Mouse (Mus musculus) embryonic facial prominence, embryonic 11.5 days (tissue): ENCODE measurements around the gene Tubg1. TPM values are rescaled to one million over a fixed set of nuclear protein-coding genes. Genes with fewer than 3 reads are reported as not detected.
"Not testable (repeated sequence)": the region's sequence is repeated elsewhere in the genome, so short reads cannot be mapped to it uniquely, and the experiment has no call there.

Experiments
- ATAC-seq: fragments of 200-750 bp; cut with Nextera tagmentation; replicated peaks from 2 replicates; pipeline ENCODE4 v1.8.0; 2017; ENCODE audit warnings: low read depth; ENCODE audit not compliant: insufficient number of reproducible peaks, low FRiP score, low TSS enrichment
- DNase-seq: peaks from one replicate; pipeline ENCODE4 v3.0.0-alpha.2; 2015; ENCODE audit warnings: low spot score
- H3K27ac ChIP-seq: fragments of 300-500 bp; sonication (generic); replicated peaks from 2 replicates; pipeline ENCODE4 v1.5.1; 2014; ENCODE audit warnings: mild to moderate bottlenecking, low read depth, low read length, control low read depth
- H3K27me3 ChIP-seq: fragments of 300-500 bp; sonication (generic); 2 replicates; pipeline ENCODE4 v1.6.1; 2014; ENCODE audit warnings: mild to moderate bottlenecking, low read length, moderate library complexity, mixed read lengths; ENCODE audit not compliant: control insufficient read depth, insufficient read depth
- H3K36me3 ChIP-seq: fragments of 300-500 bp; sonication (generic); replicated peaks from 2 replicates; pipeline ENCODE4 v1.6.1; 2014; ENCODE audit warnings: low read depth, mild to moderate bottlenecking, low read length, moderate library complexity, mixed read lengths; ENCODE audit not compliant: control insufficient read depth, insufficient read depth
- H3K4me1 ChIP-seq: fragments of 300-500 bp; sonication (generic); 2 replicates; pipeline ENCODE4 v1.6.1; 2014; ENCODE audit warnings: low read length, mixed read lengths; ENCODE audit not compliant: control insufficient read depth, insufficient read depth
- H3K4me2 ChIP-seq: fragments of 300-500 bp; sonication (generic); 2 replicates; pipeline ENCODE4 v1.6.1; 2014; ENCODE audit warnings: low read depth, mild to moderate bottlenecking, control low read depth, low read length, moderate library complexity
- H3K4me3 ChIP-seq: fragments of 300-500 bp; sonication (generic); 2 replicates; pipeline ENCODE4 v1.5.1; 2014; ENCODE audit warnings: low read depth, low read length, control low read depth
- H3K9ac ChIP-seq: fragments of 300-500 bp; sonication (generic); replicated peaks from 2 replicates; pipeline ENCODE4 v1.6.1; 2014; ENCODE audit warnings: mild to moderate bottlenecking, control low read depth, low read length
- H3K9me3 ChIP-seq: fragments of 300-500 bp; sonication (generic); replicated peaks from 2 replicates; pipeline ENCODE4 v1.6.1; 2016; ENCODE audit warnings: mild to moderate bottlenecking, low read length, inconsistent platforms, mixed read lengths; ENCODE audit not compliant: control insufficient read depth
- WGBS: fragments of 180-500 bp; shearing (Covaris S2); extraction: QIAGEN DNeasy Blood & Tissue Kit; methylation state at CpG from one replicate; pipeline ENCODE4 v1.1.7; 2014; 5-methylcytosine and 5-hydroxymethylcytosine counted together
- polyA plus RNA-seq: library from polyadenylated mRNA; unstranded; fragments of >200 nt; fragmentation: Nextera tagmentation; extraction: Ambion mirVana; gene quantifications from 2 replicates; pipeline ENCODE4 v1.2.1, GENCODE M21; 2014

Gene Tubg1
- polyA plus RNA-seq, 1 experiment from 2014 or later: 91.6 TPM

GRCm38 (mm10) chr11:101124494-101124893 lies 4.8 kb downstream of the Tubg1 start:
- not testable (repeated sequence) for H3K9ac ChIP-seq, H3K4me1 ChIP-seq, H3K27ac ChIP-seq, H3K4me2 ChIP-seq, DNase-seq, ATAC-seq, H3K4me3 ChIP-seq, H3K27me3 ChIP-seq, H3K9me3 ChIP-seq, H3K36me3 ChIP-seq
- WGBS: 95% methylated on average over 8 of the region's 8 CpGs

- not testable (repeated sequence) for H3K9me3 ChIP-seq, H3K9ac ChIP-seq, H3K27me3 ChIP-seq, DNase-seq, H3K4me1 ChIP-seq, H3K4me2 ChIP-seq, ATAC-seq, H3K27ac ChIP-seq, H3K4me3 ChIP-seq, H3K36me3 ChIP-seq
- 96% methylated on average over 7 of the region's 9 CpGs for WGBS
These were observed 5.3 kb downstream of the Tubg1 start for GRCm38 (mm10) chr11:101125008-101125407.

GRCm38 (mm10) chr11:101127075-101127474 lies 7.3 kb downstream of the Tubg1 start:
- DNase-seq (no peak), ATAC-seq (no peak)
- Histone ChIP-seq H3K9ac (no peak overlapping the region), H3K4me3 (no peak overlapping the region), H3K9me3 (no peaks in the 10 kb centered on the region), H3K27me3 (no peaks in the 10 kb centered on the region), H3K4me1 (no peaks in the 10 kb centered on the region), H3K4me2 (no peak overlapping the region), H3K27ac (no peak overlapping the region), H3K36me3 (peaks cover 9% of the 10 kb centered on the region)
- WGBS: 89% methylated on average over 1 of the region's 1 CpGs

- Histone ChIP-seq H3K9ac (no peak overlapping the region), H3K9me3 (no peaks in the 10 kb centered on the region), H3K4me3 (no peak overlapping the region), H3K27ac (no peak overlapping the region), H3K4me2 (no peak overlapping the region), H3K27me3 (no peaks in the 10 kb centered on the region), H3K36me3 (peaks cover 9% of the 10 kb centered on the region), H3K4me1 (no peaks in the 10 kb centered on the region)
- 83% methylated on average over 11 of the region's 11 CpGs for WGBS
- DNase-seq (no peak), ATAC-seq (no peak)
These were observed 9.3 kb downstream of the Tubg1 start for GRCm38 (mm10) chr11:101128996-101129577.

- no peak overlapping the region for H3K9ac ChIP-seq
- peaks cover 9% of the 10 kb centered on the region for H3K36me3 ChIP-seq
- WGBS: 54% methylated on average over 18 of the region's 18 CpGs
- H3K9me3 ChIP-seq: no peaks in the 10 kb centered on the region
- no peak overlapping the region for H3K4me3 ChIP-seq
- no peak overlapping the region for H3K27ac ChIP-seq
- H3K27me3 ChIP-seq: no peaks in the 10 kb centered on the region
- no peak for DNase-seq
- H3K4me2 ChIP-seq: no peak overlapping the region
- H3K4me1 ChIP-seq: no peaks in the 10 kb centered on the region
- no peak for ATAC-seq
These were observed 10.5 kb downstream of the Tubg1 start for GRCm38 (mm10) chr11:101130056-101130756.

GRCm38 (mm10) chr11:101131187-101131586 lies 11.4 kb downstream of the Tubg1 start:
- 87% methylated on average over 2 of the region's 2 CpGs for WGBS
- ATAC-seq: no peak
- no peak for DNase-seq

GRCm38 (mm10) chr11:101131701-101132100 lies 12.0 kb downstream of the Tubg1 start:
- Histone ChIP-seq H3K9me3 (no peaks in the 10 kb centered on the region), H3K4me3 (no peak overlapping the region), H3K4me2 (no peak overlapping the region), H3K9ac (no peak overlapping the region), H3K36me3 (peaks cover under 1% of the 10 kb centered on the region), H3K27ac (no peak overlapping the region), H3K27me3 (no peaks in the 10 kb centered on the region), H3K4me1 (no peaks in the 10 kb centered on the region)
- DNase-seq (peak; percentile 57), ATAC-seq (no peak)
- 85% methylated on average over 6 of the region's 6 CpGs for WGBS

More at GRCm38 (mm10) chr11:101131187-101131586, 11.4 kb downstream of the Tubg1 start:
- no peak overlapping the region for H3K9ac ChIP-seq
- H3K27me3 ChIP-seq: no peaks in the 10 kb centered on the region
- peaks cover 6% of the 10 kb centered on the region for H3K36me3 ChIP-seq
- H3K4me3 ChIP-seq: no peak overlapping the region
- H3K4me1 ChIP-seq: no peaks in the 10 kb centered on the region
- H3K4me2 ChIP-seq: no peak overlapping the region
- H3K27ac ChIP-seq: no peak overlapping the region
- H3K9me3 ChIP-seq: no peaks in the 10 kb centered on the region

GRCm38 (mm10) chr11:101133037-101133436 lies 13.3 kb downstream of the Tubg1 start:
- Histone ChIP-seq H3K4me1 (no peaks in the 10 kb centered on the region), H3K9ac (no peak overlapping the region), H3K36me3 (no peaks in the 10 kb centered on the region), H3K4me3 (no peak overlapping the region), H3K27me3 (no peaks in the 10 kb centered on the region), H3K4me2 (no peak overlapping the region), H3K9me3 (no peaks in the 10 kb centered on the region), H3K27ac (no peak overlapping the region)
- DNase-seq (no peak), ATAC-seq (no peak)
- 85% methylated on average over 12 of the region's 12 CpGs for WGBS
